Mouse (Mus musculus): Measurements from ENCODE around the gene Cidec.

GRCm38 (mm10) chr6:113410001-113410400 lies 25.6 kb downstream of the Cidec start:
- TF ChIP-seq POLR2A (IDR thresholded peaks at IDR 0.05; ENCODE audit: low read depth, low read length): no peak
- no peak for TF ChIP-seq CTCF (IDR thresholded peaks at IDR 0.05; ENCODE audit: extremely low read depth, insufficient read depth, insufficient read length, insufficient replicate concordance)
